Mouse (Mus musculus): Measurements from ENCODE around the gene Acap2. TPM values are rescaled to one million over a fixed set of nuclear protein-coding genes. Genes with fewer than 3 reads are reported as not detected.

The Acap2 gene
- polyA plus RNA-seq, 1 experiment, result 6.2 TPM

DNA sequence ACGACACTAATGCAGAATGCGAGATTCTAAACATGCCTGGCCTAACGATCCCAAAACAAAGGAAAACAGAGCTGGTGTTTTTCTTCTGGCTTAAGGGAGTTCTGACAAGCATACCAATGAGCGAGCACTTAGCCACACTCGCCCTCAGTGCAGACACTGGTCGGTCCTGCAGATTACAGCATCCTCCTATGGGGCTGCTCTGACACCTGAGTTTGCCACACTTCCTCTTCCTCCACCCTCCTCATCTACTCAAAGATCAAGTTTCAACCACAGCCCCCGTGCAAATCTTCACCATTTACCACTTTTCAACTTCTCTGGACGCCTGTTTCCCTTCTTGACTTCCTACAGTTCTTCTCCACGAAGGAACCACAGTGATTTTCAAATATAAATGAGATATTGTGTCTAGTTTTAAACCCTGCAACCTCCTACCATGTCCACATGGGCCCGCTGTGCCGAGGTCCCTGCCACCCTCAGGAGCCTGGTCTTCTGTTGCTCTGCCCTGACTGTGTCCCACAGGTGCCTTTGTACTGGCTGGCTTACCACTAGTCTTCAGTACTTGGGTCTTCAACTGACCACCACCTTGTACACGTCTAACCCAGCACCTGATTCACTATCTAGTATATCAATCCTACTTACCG, 64.3 kb downstream of the Acap2 start:
- Histone ChIP-seq H3K79me2 (ENCODE audit: control insufficient read depth, insufficient read depth) (no peaks in the 10 kb centered on the region), H3K36me3 (ENCODE audit: control insufficient read depth, insufficient read depth) (peaks cover 17% of the 10 kb centered on the region), H3K79me3 (ENCODE audit: low read depth) (no peaks in the 10 kb centered on the region), H3K27me3 (ENCODE audit: control insufficient read depth, insufficient read depth, insufficient read length) (no peaks in the 10 kb centered on the region), H3ac (ENCODE audit: control insufficient read depth, insufficient read length, low read depth) (no peak overlapping the region), H3K4me3 (ENCODE audit: insufficient read depth, poor library complexity, severe bottlenecking) (no peak overlapping the region)
- TF ChIP-seq FOSL1 (IDR thresholded peaks at IDR 0.05; ENCODE audit: insufficient read depth, low read length, poor library complexity, severe bottlenecking) (no peak), MYOG (IDR thresholded peaks at IDR 0.05; ENCODE audit: control insufficient read depth, extremely low read depth, insufficient read length) (no peak), CEBPB (IDR thresholded peaks at IDR 0.05; ENCODE audit: low read depth) (no peak), CTCF (IDR thresholded peaks at IDR 0.05; ENCODE audit: control insufficient read depth, insufficient read depth, insufficient read length) (no peak), MAX (IDR thresholded peaks at IDR 0.05) (no peak), USF1 (IDR thresholded peaks at IDR 0.05; ENCODE audit: low read depth) (no peak), MYOD1 (IDR thresholded peaks at IDR 0.05; ENCODE audit: control insufficient read depth, insufficient read length, low read depth) (no peak)

DNA sequence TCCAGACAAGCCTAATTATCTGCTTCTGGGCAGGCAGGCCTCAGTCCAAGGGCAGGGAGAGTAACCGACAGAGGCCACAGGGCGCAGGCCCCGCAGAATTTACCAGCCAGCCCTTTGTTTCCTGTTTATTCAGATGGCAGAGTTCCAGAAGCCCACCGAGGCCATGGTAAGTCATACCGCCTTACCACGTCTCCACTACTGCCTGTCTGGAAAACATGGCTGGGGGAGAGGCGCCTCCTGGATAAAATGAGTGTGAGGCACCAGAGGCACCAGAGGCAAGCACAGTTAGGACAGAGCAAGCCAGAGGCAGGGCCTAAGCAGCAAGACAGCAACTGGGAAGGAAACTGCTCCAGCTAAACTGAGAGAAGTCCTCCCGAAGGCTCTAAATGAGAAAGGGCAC, 65.5 kb downstream of the Acap2 start:
- H3ac ChIP-seq (ENCODE audit: control insufficient read depth, insufficient read length, low read depth), result no peak overlapping the region
- TF ChIP-seq MYOD1 (IDR thresholded peaks at IDR 0.05; ENCODE audit: control insufficient read depth, insufficient read length, low read depth) (no peak), MAX (IDR thresholded peaks at IDR 0.05) (no peak), CEBPB (IDR thresholded peaks at IDR 0.05; ENCODE audit: low read depth) (no peak), FOSL1 (IDR thresholded peaks at IDR 0.05; ENCODE audit: insufficient read depth, low read length, poor library complexity, severe bottlenecking) (no peak), CTCF (IDR thresholded peaks at IDR 0.05; ENCODE audit: control insufficient read depth, insufficient read depth, insufficient read length) (no peak), MYOG (IDR thresholded peaks at IDR 0.05; ENCODE audit: control insufficient read depth, extremely low read depth, insufficient read length) (no peak), USF1 (IDR thresholded peaks at IDR 0.05; ENCODE audit: low read depth) (no peak)

GRCm38 (mm10) chr16:31131531-31131930, 69.5 kb downstream of the Acap2 start:
- no peak overlapping the region for H3ac ChIP-seq (ENCODE audit: control insufficient read depth, insufficient read length, low read depth)
- TF ChIP-seq CEBPB (IDR thresholded peaks at IDR 0.05; ENCODE audit: low read depth), result no peak
- TF ChIP-seq MYOD1 (IDR thresholded peaks at IDR 0.05; ENCODE audit: control insufficient read depth, insufficient read length, low read depth), result no peak
- no peak overlapping the region for H3K4me3 ChIP-seq (ENCODE audit: insufficient read depth, poor library complexity, severe bottlenecking)
- H3K27me3 ChIP-seq (ENCODE audit: control insufficient read depth, insufficient read depth, insufficient read length), result no peaks in the 10 kb centered on the region
- H3K36me3 ChIP-seq (ENCODE audit: control insufficient read depth, insufficient read depth), result peaks cover 19% of the 10 kb centered on the region
- no peaks in the 10 kb centered on the region for H3K79me3 ChIP-seq (ENCODE audit: low read depth)
- H3K79me2 ChIP-seq (ENCODE audit: control insufficient read depth, insufficient read depth), result no peaks in the 10 kb centered on the region

More for the DNA sequence above, 65.5 kb downstream of the Acap2 start:
- Histone ChIP-seq H3K4me3 (ENCODE audit: insufficient read depth, poor library complexity, severe bottlenecking) (no peak overlapping the region), H3K27me3 (ENCODE audit: control insufficient read depth, insufficient read depth, insufficient read length) (no peaks in the 10 kb centered on the region), H3K79me2 (ENCODE audit: control insufficient read depth, insufficient read depth) (no peaks in the 10 kb centered on the region), H3K36me3 (ENCODE audit: control insufficient read depth, insufficient read depth) (peaks cover 17% of the 10 kb centered on the region), H3K79me3 (ENCODE audit: low read depth) (no peaks in the 10 kb centered on the region)

GRCm38 (mm10) chr16:31128116-31128515, 72.9 kb downstream of the Acap2 start:
- TF ChIP-seq MYOG (IDR thresholded peaks at IDR 0.05; ENCODE audit: control insufficient read depth, extremely low read depth, insufficient read length), result no peak
- no peak for TF ChIP-seq CTCF (IDR thresholded peaks at IDR 0.05; ENCODE audit: control insufficient read depth, insufficient read depth, insufficient read length)
- no peak for TF ChIP-seq MYOD1 (IDR thresholded peaks at IDR 0.05; ENCODE audit: control insufficient read depth, insufficient read length, low read depth)
- no peak for TF ChIP-seq USF1 (IDR thresholded peaks at IDR 0.05; ENCODE audit: low read depth)
- no peak for TF ChIP-seq CEBPB (IDR thresholded peaks at IDR 0.05; ENCODE audit: low read depth)
- TF ChIP-seq MAX (IDR thresholded peaks at IDR 0.05), result no peak
- no peak for TF ChIP-seq FOSL1 (IDR thresholded peaks at IDR 0.05; ENCODE audit: insufficient read depth, low read length, poor library complexity, severe bottlenecking)
- no peaks in the 10 kb centered on the region for H3K27me3 ChIP-seq (ENCODE audit: control insufficient read depth, insufficient read depth, insufficient read length)
- peaks cover 20% of the 10 kb centered on the region for H3K36me3 ChIP-seq (ENCODE audit: control insufficient read depth, insufficient read depth)
- no peak overlapping the region for H3ac ChIP-seq (ENCODE audit: control insufficient read depth, insufficient read length, low read depth)
- no peak overlapping the region for H3K4me3 ChIP-seq (ENCODE audit: insufficient read depth, poor library complexity, severe bottlenecking)
- H3K79me3 ChIP-seq (ENCODE audit: low read depth), result no peaks in the 10 kb centered on the region
- no peaks in the 10 kb centered on the region for H3K79me2 ChIP-seq (ENCODE audit: control insufficient read depth, insufficient read depth)

DNA sequence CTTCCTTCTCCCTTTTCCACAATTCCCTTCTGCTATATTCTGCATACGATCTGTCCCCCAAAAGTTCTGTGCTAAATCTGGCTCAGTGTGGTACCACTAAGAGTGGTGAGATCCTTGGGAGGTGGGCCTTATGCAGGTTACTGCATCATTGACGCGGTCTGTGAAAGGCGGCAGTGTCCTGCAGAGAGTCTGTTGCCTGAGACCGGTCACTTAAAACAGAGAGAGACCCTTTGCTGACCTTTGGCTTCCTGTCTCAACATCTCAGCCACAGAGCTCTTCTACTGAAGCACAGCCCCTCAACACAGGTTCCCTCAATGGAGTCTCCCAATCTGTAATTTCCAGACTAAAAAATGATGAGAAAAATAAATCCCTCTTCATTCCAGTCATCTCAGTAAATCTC, 76.1 kb downstream of the Acap2 start:
- no peak for TF ChIP-seq CEBPB (IDR thresholded peaks at IDR 0.05; ENCODE audit: low read depth)
- no peak for TF ChIP-seq FOSL1 (IDR thresholded peaks at IDR 0.05; ENCODE audit: insufficient read depth, low read length, poor library complexity, severe bottlenecking)
- TF ChIP-seq MYOD1 (IDR thresholded peaks at IDR 0.05; ENCODE audit: control insufficient read depth, insufficient read length, low read depth), result no peak
- no peak for TF ChIP-seq MAX (IDR thresholded peaks at IDR 0.05)
- no peak for TF ChIP-seq MYOG (IDR thresholded peaks at IDR 0.05; ENCODE audit: control insufficient read depth, extremely low read depth, insufficient read length)
- no peak for TF ChIP-seq USF1 (IDR thresholded peaks at IDR 0.05; ENCODE audit: low read depth)
- no peak for TF ChIP-seq CTCF (IDR thresholded peaks at IDR 0.05; ENCODE audit: control insufficient read depth, insufficient read depth, insufficient read length)
- Histone ChIP-seq H3ac (ENCODE audit: control insufficient read depth, insufficient read length, low read depth) (no peak overlapping the region), H3K27me3 (ENCODE audit: control insufficient read depth, insufficient read depth, insufficient read length) (no peaks in the 10 kb centered on the region), H3K4me3 (ENCODE audit: insufficient read depth, poor library complexity, severe bottlenecking) (no peak overlapping the region), H3K36me3 (ENCODE audit: control insufficient read depth, insufficient read depth) (peaks cover 16% of the 10 kb centered on the region), H3K79me2 (ENCODE audit: control insufficient read depth, insufficient read depth) (no peaks in the 10 kb centered on the region), H3K79me3 (ENCODE audit: low read depth) (no peaks in the 10 kb centered on the region)

GRCm38 (mm10) chr16:31121612-31122011, 79.4 kb downstream of the Acap2 start:
- H3K27me3 ChIP-seq (ENCODE audit: control insufficient read depth, insufficient read depth, insufficient read length), result no peaks in the 10 kb centered on the region

More at GRCm38 (mm10) chr16:31121612-31122011, 79.4 kb downstream of the Acap2 start:
- Histone ChIP-seq H3ac (ENCODE audit: control insufficient read depth, insufficient read length, low read depth) (no peak overlapping the region), H3K79me3 (ENCODE audit: low read depth) (no peaks in the 10 kb centered on the region), H3K4me3 (ENCODE audit: insufficient read depth, poor library complexity, severe bottlenecking) (no peak overlapping the region), H3K79me2 (ENCODE audit: control insufficient read depth, insufficient read depth) (no peaks in the 10 kb centered on the region), H3K36me3 (ENCODE audit: control insufficient read depth, insufficient read depth) (peaks cover 18% of the 10 kb centered on the region)
- TF ChIP-seq USF1 (IDR thresholded peaks at IDR 0.05; ENCODE audit: low read depth), result no peak

Measured in C2C12 (cell line).